Mouse (Mus musculus): Measurements from ENCODE around the gene Slc28a1. TPM values are rescaled to one million over a fixed set of nuclear protein-coding genes. Genes with fewer than 3 reads are reported as not detected.

Slc28a1 gene
- total and polyA plus RNA-seq, 3 experiments, result not detected

DNA sequence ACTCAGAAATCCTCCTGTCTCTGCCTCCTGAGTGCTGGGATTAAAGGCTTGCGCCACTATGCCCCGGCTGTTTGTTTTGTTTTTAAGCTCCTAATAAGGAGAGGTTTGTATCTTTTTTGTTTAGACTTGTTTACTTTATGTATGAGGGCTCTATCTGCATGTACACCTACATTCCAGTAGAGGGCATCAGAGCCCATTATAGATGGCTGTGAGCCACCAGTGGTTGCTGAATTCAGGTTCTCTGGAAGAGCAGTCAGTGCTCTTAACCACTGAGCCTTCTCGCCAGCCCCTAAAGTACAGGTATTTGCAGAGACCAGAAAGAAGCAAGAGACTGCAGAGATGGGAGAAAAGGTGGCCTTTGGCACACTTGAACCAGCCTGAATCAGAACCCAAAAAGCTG, 52.5 kb downstream of the Slc28a1 start:
- Histone ChIP-seq H3K4me1 (ENCODE audit: control insufficient read depth in 1 of 2, insufficient read depth in 2 of 2, low read length in 2 of 2) (no peaks in the 10 kb centered on the region), H3K9ac (ENCODE audit: control insufficient read depth, low read depth, low read length, poor library complexity, severe bottlenecking) (no peak overlapping the region), H3K27me3 (ENCODE audit: control insufficient read depth in 1 of 2, insufficient read depth in 2 of 2, low read length in 2 of 2) (peaks cover 1 to 6% of the 10 kb centered on the region in 2 experiments; a peak in 2 of 4 replicates), H3K9me3 (replicated peaks; ENCODE audit: insufficient read depth, low read length) (no peaks in the 10 kb centered on the region), H3K27ac (ENCODE audit: control insufficient read depth, low read depth, low read length) (no peak overlapping the region), H3K36me3 (ENCODE audit: control insufficient read depth in 1 of 2, insufficient read depth in 2 of 2, low read length in 2 of 2) (no peaks in the 10 kb centered on the region), H3K79me2 (ENCODE audit: control insufficient read depth, insufficient read depth, low read length, poor library complexity) (no peaks in the 10 kb centered on the region), H3K4me3 (ENCODE audit: control insufficient read depth in 1 of 2, insufficient read depth in 1 of 2, low read depth in 2 of 2, low read length in 2 of 2) (no peak overlapping the region)
- TF ChIP-seq POLR2AphosphoS2 (IDR thresholded peaks at IDR 0.05; ENCODE audit: low read length), result no peak
- TF ChIP-seq ZNF384 (IDR thresholded peaks at IDR 0.05; ENCODE audit: low read depth, low read length), result peak; percentile 79
- TF ChIP-seq RAD21 (IDR thresholded peaks at IDR 0.05; ENCODE audit: low read depth, low read length), result peak; percentile 55
- TF ChIP-seq CTCF (IDR thresholded peaks at IDR 0.05 in 2 of 3, conservative IDR thresholded peaks at IDR 0.05 in 1 of 3; ENCODE audit: control insufficient read depth in 1 of 3, insufficient read depth in 1 of 3, low read depth in 2 of 3, low read length in 3 of 3, poor library complexity in 1 of 3, severe bottlenecking in 1 of 3), result peak; percentile 34 to 56 (median 48); a peak in 5 of 6 replicates
- TF ChIP-seq SMC3 (IDR thresholded peaks at IDR 0.05; ENCODE audit: low read depth, low read length), result peak; percentile 54
- TF ChIP-seq HCFC1 (IDR thresholded peaks at IDR 0.05; ENCODE audit: low read depth, low read length), result no peak
- peak; percentile 72 for DNase-seq (ENCODE audit: low read depth, low spot score)

DNA sequence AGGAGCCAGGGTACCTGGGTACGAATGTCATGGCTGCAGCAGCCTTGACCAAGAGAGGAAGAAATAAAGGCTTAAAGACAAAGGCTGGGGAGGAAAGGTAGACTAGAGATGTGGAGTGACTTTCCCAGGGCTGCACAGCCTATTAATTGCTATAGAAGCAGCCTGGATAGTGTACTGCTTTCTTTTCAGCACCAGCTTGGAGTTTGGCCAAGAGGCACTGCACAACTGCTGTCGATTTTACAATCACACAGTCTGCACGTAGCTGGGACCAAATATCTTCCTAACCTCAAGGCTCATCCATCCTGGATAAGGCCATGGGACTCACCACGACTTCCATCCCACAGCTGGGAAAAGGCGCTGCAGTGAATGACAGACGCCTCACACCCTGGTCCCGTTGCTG, 54.8 kb downstream of the Slc28a1 start:
- peak; percentile 10 for DNase-seq (ENCODE audit: low read depth, low spot score)
- H3K4me1 ChIP-seq (ENCODE audit: control insufficient read depth in 1 of 2, insufficient read depth in 2 of 2, low read length in 2 of 2), result no peaks in the 10 kb centered on the region
- H3K9me3 ChIP-seq (replicated peaks; ENCODE audit: insufficient read depth, low read length), result no peaks in the 10 kb centered on the region
- no peaks in the 10 kb centered on the region for H3K79me2 ChIP-seq (ENCODE audit: control insufficient read depth, insufficient read depth, low read length, poor library complexity)
- no peak overlapping the region for H3K27ac ChIP-seq (ENCODE audit: control insufficient read depth, low read depth, low read length)
- no peak for TF ChIP-seq POLR2A (IDR thresholded peaks at IDR 0.05; ENCODE audit: control insufficient read depth in 1 of 2, insufficient read depth in 1 of 2, low read depth in 1 of 2, low read length in 2 of 2, poor library complexity in 1 of 2)
- TF ChIP-seq POLR2AphosphoS2 (IDR thresholded peaks at IDR 0.05; ENCODE audit: low read length), result no peak
- no peak for TF ChIP-seq MEF2A (IDR thresholded peaks at IDR 0.05; ENCODE audit: extremely low read depth, insufficient replicate concordance, low read depth, low read length, poor library complexity, severe bottlenecking)
- TF ChIP-seq CHD2 (IDR thresholded peaks at IDR 0.05; ENCODE audit: low read length), result no peak
- TF ChIP-seq MAX (IDR thresholded peaks at IDR 0.05; ENCODE audit: low read length), result no peak
- TF ChIP-seq TBP (IDR thresholded peaks at IDR 0.05; ENCODE audit: low read depth, low read length), result no peak
- no peak for TF ChIP-seq TCF12 (IDR thresholded peaks at IDR 0.05; ENCODE audit: low read depth, low read length)
- peaks cover 1 to 6% of the 10 kb centered on the region in 2 experiments; a peak in 2 of 4 replicates for H3K27me3 ChIP-seq (ENCODE audit: control insufficient read depth in 1 of 2, insufficient read depth in 2 of 2, low read length in 2 of 2)
- H3K36me3 ChIP-seq (ENCODE audit: control insufficient read depth in 1 of 2, insufficient read depth in 2 of 2, low read length in 2 of 2), result no peaks in the 10 kb centered on the region
- H3K4me3 ChIP-seq (ENCODE audit: control insufficient read depth in 1 of 2, insufficient read depth in 1 of 2, low read depth in 2 of 2, low read length in 2 of 2), result no peak overlapping the region
- no peak overlapping the region for H3K9ac ChIP-seq (ENCODE audit: control insufficient read depth, low read depth, low read length, poor library complexity, severe bottlenecking)

DNA sequence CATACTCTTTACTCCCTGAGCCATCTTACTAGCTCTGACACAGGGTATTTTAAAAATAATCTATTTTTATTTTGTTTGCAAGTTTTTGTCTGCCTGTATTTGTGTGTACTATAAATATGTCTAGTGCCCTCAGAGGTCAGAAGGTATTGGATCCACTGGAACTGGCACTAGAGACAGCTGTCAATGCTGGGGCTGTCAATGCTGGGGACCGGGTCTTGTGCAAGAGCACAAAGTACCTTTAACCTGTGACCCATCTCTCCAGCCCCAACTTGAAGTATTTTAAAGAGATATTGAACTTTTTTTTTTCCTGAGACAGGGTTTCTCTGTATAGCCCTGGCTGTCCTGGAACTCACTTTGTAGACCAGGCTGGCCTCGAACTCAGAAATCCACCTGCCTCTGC, 59.3 kb downstream of the Slc28a1 start:
- no peak overlapping the region for H3K4me3 ChIP-seq (ENCODE audit: control insufficient read depth in 1 of 2, insufficient read depth in 1 of 2, low read depth in 2 of 2, low read length in 2 of 2)

More for the DNA sequence above, 59.3 kb downstream of the Slc28a1 start:
- no peaks in the 10 kb centered on the region for H3K9me3 ChIP-seq (replicated peaks; ENCODE audit: insufficient read depth, low read length)
- H3K9ac ChIP-seq (ENCODE audit: control insufficient read depth, low read depth, low read length, poor library complexity, severe bottlenecking), result no peak overlapping the region
- H3K27me3 ChIP-seq (ENCODE audit: control insufficient read depth in 1 of 2, insufficient read depth in 2 of 2, low read length in 2 of 2), result peaks cover 0 to 9% of the 10 kb centered on the region in 2 experiments; a peak in 2 of 4 replicates
- DNase-seq (ENCODE audit: low read depth, low spot score), result no peak
- TF ChIP-seq POLR2AphosphoS2 (IDR thresholded peaks at IDR 0.05; ENCODE audit: low read length), result no peak
- TF ChIP-seq MYB (IDR thresholded peaks at IDR 0.05; ENCODE audit: low read depth, low read length), result no peak
- no peak for TF ChIP-seq MXI1 (IDR thresholded peaks at IDR 0.05; ENCODE audit: low read depth, low read length)
- no peak for TF ChIP-seq KAT2A (conservative IDR thresholded peaks at IDR 0.05; ENCODE audit: low read depth, low read length)
- no peak for TF ChIP-seq GABPA (IDR thresholded peaks at IDR 0.05; ENCODE audit: low read depth, low read length)
- TF ChIP-seq E2F4 (IDR thresholded peaks at IDR 0.05; ENCODE audit: borderline replicate concordance, low read depth, low read length), result no peak
- TF ChIP-seq HCFC1 (IDR thresholded peaks at IDR 0.05; ENCODE audit: low read depth, low read length), result no peak
- no peak overlapping the region for H3K27ac ChIP-seq (ENCODE audit: control insufficient read depth, low read depth, low read length)
- H3K36me3 ChIP-seq (ENCODE audit: control insufficient read depth in 1 of 2, insufficient read depth in 2 of 2, low read length in 2 of 2), result no peaks in the 10 kb centered on the region
- no peaks in the 10 kb centered on the region for H3K4me1 ChIP-seq (ENCODE audit: control insufficient read depth in 1 of 2, insufficient read depth in 2 of 2, low read length in 2 of 2)
- no peaks in the 10 kb centered on the region for H3K79me2 ChIP-seq (ENCODE audit: control insufficient read depth, insufficient read depth, low read length, poor library complexity)

Measured in MEL (cell line).